Mouse (Mus musculus): ENCODE data around the gene Ptgds. TPM values are rescaled to one million over a fixed set of nuclear protein-coding genes. Genes with fewer than 3 reads are reported as not detected.

Ptgds gene
- polyA plus RNA-seq, 1 experiment from 2014 or later = 843 TPM

DNA sequence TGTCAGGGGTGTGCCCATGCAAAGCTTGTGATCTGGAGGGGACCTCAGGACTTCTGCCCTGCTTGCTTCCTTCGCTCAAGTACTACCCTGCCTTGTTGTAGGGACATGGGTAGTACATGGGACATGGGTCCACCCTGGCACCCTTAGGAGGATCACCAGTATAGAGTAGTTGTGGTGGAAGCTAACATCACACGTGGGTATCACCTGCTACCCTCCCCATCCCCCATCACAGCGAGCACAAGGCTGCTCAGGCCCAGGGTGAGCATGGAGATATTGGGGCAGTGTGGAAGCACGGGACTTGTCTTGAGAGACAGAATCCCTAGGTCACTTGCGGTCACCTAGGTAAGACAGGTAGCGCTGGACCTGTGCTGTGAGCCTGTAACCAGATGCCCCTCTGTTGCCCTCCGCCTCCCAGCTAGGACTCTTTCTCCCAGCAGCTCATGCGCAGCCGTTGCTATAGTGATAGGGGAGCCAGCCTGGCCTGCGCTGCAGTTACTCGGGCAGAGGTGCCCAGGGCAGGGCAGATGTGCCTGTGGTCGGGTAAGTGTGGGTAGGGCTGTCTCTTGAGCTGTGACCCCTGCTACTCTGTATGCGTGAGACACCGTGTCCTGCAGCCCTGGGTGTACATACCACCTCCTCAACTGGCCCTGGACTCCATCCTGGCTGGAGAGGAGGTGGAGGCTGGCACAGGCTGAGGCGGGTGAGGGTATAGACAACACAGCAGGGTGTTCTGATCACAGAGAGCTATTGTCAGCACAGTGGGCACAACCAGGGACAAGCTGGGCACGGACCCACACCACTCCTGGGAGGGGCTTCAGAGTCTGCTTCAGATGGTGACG lies 39.2 kb downstream of the Ptgds start:
- 53% methylated on average over 17 of the region's 17 CpGs for WGBS
- Histone ChIP-seq H3K4me2 (peak overlapping the region; percentile 76), H3K9me3 (no peaks in the 10 kb centered on the region), H3K9ac (peak overlapping the region; percentile 0; the same call in 1 of the 2 replicates), H3K4me1 (peaks cover 29% of the 10 kb centered on the region), H3K36me3 (replicated peaks) (peaks cover 6% of the 10 kb centered on the region; the same call in 1 of the 2 replicates), H3K27me3 (replicated peaks) (no peaks in the 10 kb centered on the region), H3K27ac (no peak overlapping the region), H3K4me3 (no peak overlapping the region; the same call in 1 of the 2 replicates)
- no peak for ATAC-seq (replicated peaks)

GRCm38 (mm10) chr2:25429435-25430180 lies 40.2 kb downstream of the Ptgds start:
- Histone ChIP-seq H3K4me1 (peaks cover 29% of the 10 kb centered on the region), H3K36me3 (replicated peaks) (no peaks in the 10 kb centered on the region; the same call in 1 of the 2 replicates), H3K9me3 (no peaks in the 10 kb centered on the region), H3K4me2 (peak overlapping the region; percentile 76), H3K4me3 (peak overlapping the region; percentile 81), H3K27ac (no peak overlapping the region; the same call in 1 of the 2 replicates), H3K27me3 (replicated peaks) (no peaks in the 10 kb centered on the region; the same call in 1 of the 2 replicates), H3K9ac (peak overlapping the region; percentile 94; the same call in 1 of the 2 replicates)
- no peak for ATAC-seq (replicated peaks)
- 64% methylated on average over 5 of the region's 5 CpGs for WGBS

DNA sequence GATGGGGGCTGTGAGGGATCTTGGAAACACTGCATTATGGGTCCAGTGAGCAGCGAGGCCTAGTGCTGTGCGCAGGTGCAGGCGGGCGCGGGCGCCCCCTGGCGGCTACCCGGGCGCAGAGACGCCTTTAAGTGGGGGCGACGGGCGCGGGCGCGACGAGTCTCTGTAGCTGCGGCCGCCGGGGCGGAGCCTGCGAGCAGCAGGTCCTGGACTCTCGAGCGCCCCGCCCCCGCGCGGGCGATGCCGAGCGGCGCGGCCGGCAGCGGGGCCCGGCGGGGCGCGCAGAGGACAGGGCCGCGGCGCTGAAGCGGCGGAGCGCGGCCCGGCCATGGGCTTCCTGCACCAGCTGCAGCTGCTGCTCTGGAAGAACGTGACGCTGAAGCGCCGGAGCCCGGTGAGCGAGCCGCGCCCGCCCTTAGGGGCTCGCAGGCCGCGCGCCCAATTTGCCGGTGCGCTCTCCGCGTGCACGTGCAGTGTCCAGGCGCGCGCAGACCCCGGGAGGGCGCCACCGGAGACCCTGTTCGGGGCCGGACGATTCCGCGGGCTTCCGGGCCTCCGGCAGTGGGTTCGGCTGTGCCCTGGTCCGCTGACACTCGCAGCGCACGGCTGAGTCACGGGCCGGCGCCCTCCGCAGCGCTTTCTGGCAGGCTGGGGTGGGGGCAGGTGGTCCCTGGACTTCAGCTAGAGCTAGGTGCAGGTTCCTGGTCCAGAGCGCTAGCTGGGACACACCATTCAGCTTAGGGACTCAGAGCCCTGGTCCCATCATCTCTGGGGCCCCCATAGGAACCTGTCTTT lies 41.2 kb downstream of the Ptgds start, which contains the start of gene Abca2:
Gene Abca2 (plus strand): TSS at position 262 of the 795 bp plus-strand sequence.
- Histone ChIP-seq H3K4me2 (peak within 1 kb of the TSS; percentile 76), H3K4me3 (peak within 1 kb of the TSS; percentile 81), H3K36me3 (replicated peaks) (no peaks in the 10 kb centered on the region), H3K9me3 (no peaks in the 10 kb centered on the region), H3K27me3 (replicated peaks) (no peaks in the 10 kb centered on the region; the same call in 1 of the 2 replicates), H3K4me1 (peaks cover 29% of the 10 kb centered on the region), H3K9ac (peak within 1 kb of the TSS; percentile 94), H3K27ac (peak within 1 kb of the TSS; percentile 94)
- under 1% methylated on average over 85 of the region's 89 CpGs for WGBS
- peak; percentile 88 for ATAC-seq (replicated peaks)

- WGBS = 90% methylated on average over 5 of the region's 5 CpGs
- H3K4me1 ChIP-seq = peaks cover 29% of the 10 kb centered on the region
- H3K9ac ChIP-seq = no peak overlapping the region
- H3K4me2 ChIP-seq = no peak overlapping the region
- no peaks in the 10 kb centered on the region for H3K9me3 ChIP-seq
- no peak overlapping the region for H3K27ac ChIP-seq
- no peak for ATAC-seq (replicated peaks)
- H3K27me3 ChIP-seq (replicated peaks) = no peaks in the 10 kb centered on the region; the same call in 1 of the 2 replicates
- H3K36me3 ChIP-seq (replicated peaks) = no peaks in the 10 kb centered on the region
- H3K4me3 ChIP-seq = no peak overlapping the region
Measured at GRCm38 (mm10) chr2:25427256-25427655, 42.6 kb downstream of the Ptgds start.

DNA sequence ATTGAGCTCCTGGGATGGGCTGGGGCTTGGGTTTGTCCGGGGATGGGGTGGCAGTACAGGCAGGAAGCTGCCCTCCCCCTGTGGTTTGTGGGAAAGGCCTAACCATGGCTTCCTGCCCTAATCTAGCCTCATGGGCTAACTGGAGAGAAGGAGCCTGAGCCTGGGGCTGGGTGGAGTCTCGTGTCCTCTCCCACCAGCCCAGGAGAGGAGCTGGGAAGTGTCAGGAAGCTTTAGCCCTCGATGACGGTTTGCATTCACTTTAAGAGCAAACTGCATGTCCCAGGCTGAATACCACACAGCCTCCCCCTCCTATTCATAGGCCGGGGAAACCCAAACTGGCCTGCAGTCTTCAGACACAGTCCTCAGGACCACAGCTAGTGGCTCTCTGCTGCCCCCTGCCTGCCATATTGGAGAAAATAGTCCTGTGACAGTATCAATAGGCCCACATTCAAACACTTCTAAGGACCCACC lies 43.1 kb downstream of the Ptgds start:
- Histone ChIP-seq H3K27me3 (replicated peaks) (no peaks in the 10 kb centered on the region; the same call in 1 of the 2 replicates), H3K4me2 (no peak overlapping the region), H3K4me1 (peaks cover 31% of the 10 kb centered on the region), H3K9me3 (no peaks in the 10 kb centered on the region), H3K27ac (no peak overlapping the region), H3K9ac (no peak overlapping the region), H3K4me3 (no peak overlapping the region), H3K36me3 (replicated peaks) (no peaks in the 10 kb centered on the region)
- 38% methylated on average over 5 of the region's 5 CpGs for WGBS
- ATAC-seq (replicated peaks) = no peak

DNA sequence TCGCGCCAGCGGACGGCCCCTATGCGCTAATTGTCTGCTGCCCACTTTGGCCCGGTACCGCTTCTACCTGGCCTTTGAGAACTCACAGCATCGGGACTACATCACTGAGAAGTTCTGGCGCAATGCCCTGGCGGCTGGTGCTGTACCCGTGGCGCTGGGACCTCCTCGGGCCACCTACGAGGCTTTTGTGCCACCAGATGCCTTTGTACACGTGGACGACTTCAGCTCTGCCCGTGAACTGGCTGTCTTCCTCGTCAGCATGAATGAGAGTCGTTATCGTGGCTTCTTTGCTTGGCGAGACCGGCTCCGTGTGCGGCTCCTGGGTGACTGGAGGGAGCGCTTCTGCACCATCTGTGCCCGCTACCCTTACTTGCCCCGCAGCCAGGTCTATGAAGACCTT lies 44.4 kb downstream of the Ptgds start:
- 46% methylated on average over 27 of the region's 27 CpGs for WGBS
- Histone ChIP-seq H3K4me1 (peaks cover 19% of the 10 kb centered on the region), H3K9me3 (no peaks in the 10 kb centered on the region), H3K9ac (no peak overlapping the region), H3K4me3 (no peak overlapping the region), H3K27me3 (replicated peaks) (no peaks in the 10 kb centered on the region; the same call in 1 of the 2 replicates), H3K27ac (no peak overlapping the region), H3K4me2 (no peak overlapping the region), H3K36me3 (replicated peaks) (no peaks in the 10 kb centered on the region)
- no peak for ATAC-seq (replicated peaks)

DNA sequence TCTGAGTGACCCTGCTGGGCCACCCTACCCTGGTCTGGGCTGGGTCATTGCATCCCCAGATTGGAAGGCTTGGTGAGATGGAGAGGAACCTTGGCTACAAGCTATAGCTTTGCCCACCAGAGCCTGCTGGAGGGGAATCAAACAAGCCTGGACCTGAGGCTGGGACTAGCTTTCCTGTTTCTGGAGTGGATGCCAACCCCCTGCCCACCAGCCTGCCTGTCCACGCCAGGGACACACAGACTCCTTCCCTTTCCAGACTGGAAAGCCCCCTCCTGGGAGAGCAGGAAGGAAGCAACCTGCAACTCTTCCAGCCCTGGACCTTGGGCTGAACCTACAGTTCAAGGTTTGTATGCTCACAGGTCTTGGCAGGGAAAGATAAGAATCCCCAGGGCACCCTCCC lies 46.2 kb downstream of the Ptgds start:
- Histone ChIP-seq H3K4me3 (no peak overlapping the region), H3K9me3 (no peaks in the 10 kb centered on the region), H3K4me1 (peaks cover 7% of the 10 kb centered on the region; the same call in 1 of the 2 replicates), H3K27me3 (replicated peaks) (no peaks in the 10 kb centered on the region; the same call in 1 of the 2 replicates), H3K27ac (no peak overlapping the region), H3K9ac (no peak overlapping the region), H3K4me2 (no peak overlapping the region), H3K36me3 (replicated peaks) (no peaks in the 10 kb centered on the region)
- 59% methylated on average over 1 of the region's 1 CpGs for WGBS
- ATAC-seq (replicated peaks) = no peak

DNA sequence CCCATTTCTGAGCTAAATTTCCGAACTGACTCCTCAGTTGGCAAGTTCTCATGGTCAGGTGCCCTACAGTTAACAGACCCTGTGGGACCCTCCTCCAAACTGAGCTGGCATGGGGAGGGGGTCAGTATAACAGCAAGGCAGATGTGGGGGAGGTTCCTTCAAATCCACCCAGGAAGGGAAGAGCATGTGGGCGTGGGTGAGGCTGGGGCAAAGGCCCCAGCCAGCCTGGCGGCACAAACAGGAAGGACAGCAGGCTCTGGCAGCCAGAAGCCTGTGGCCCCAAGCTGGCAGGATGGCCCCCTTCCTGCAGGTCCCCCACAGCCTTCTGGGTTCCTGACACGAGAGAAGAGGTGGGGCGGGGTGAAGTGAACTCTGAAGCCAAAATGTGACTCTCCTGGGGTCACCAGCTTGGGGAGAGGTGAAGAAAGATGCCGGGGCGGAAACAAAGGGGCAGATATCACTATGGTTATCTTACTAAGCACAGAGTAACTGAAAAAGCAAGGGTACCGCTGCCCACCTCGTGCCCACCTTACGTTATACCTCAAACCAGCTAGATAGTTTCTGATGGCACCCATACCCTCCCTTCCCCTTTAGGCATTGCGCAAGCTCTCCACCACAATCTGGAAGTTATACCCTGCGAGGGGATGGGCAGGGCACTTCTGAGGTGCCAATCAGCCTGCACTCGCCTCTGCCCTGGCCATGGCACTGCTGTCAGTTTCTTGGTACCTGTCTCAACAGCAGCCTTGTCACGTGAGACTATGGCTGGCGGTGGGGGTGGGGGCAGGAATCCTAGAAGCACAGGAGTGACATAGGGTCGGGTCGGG lies 47.0 kb downstream of the Ptgds start, which contains the start of gene Fut7:
Gene Fut7 (plus strand): TSS at position 681 of the 824 bp plus-strand sequence.
- Histone ChIP-seq H3K4me2 (no peak within 1 kb of the TSS), H3K36me3 (replicated peaks) (no peaks in the 10 kb centered on the region), H3K9ac (no peak within 1 kb of the TSS), H3K9me3 (no peaks in the 10 kb centered on the region), H3K27me3 (replicated peaks) (no peaks in the 10 kb centered on the region; the same call in 1 of the 2 replicates), H3K4me1 (peaks cover 2% of the 10 kb centered on the region; the same call in 1 of the 2 replicates), H3K4me3 (no peak within 1 kb of the TSS), H3K27ac (no peak within 1 kb of the TSS)
- WGBS = 70% methylated on average over 17 of the region's 17 CpGs
- no peak for ATAC-seq (replicated peaks)

DNA sequence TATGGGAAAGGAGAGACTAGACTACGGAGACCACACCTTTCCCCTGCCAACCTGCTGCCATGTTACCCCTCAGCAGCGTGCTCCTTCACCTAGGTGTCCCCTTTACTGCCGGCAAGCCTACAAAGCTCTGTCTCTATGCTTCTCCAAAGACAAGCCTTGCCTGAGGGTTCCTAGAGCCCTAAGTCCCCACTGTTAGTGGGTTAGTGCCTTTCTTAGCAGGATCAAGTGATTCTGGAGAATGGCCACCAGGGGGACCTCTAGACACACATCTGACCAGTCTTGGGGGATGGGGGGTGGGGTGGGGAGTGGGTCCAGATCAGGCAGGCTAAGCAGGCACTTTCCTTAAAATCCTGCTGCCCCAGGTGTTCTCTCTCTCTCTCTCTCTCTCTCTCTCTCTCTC lies 48.0 kb downstream of the Ptgds start:
- no peak overlapping the region for H3K4me2 ChIP-seq
- no peak overlapping the region for H3K9ac ChIP-seq
- H3K27ac ChIP-seq = no peak overlapping the region
- no peaks in the 10 kb centered on the region for H3K36me3 ChIP-seq (replicated peaks)
- WGBS = 17% methylated on average over 3 of the region's 3 CpGs
- ATAC-seq (replicated peaks) = 0 out of 2 replicates have a peak, but pooled peaks have one; percentile 38
- H3K9me3 ChIP-seq = no peaks in the 10 kb centered on the region
- no peaks in the 10 kb centered on the region; the same call in 1 of the 2 replicates for H3K27me3 ChIP-seq (replicated peaks)
- H3K4me3 ChIP-seq = no peak overlapping the region
- peaks cover 2% of the 10 kb centered on the region; the same call in 1 of the 2 replicates for H3K4me1 ChIP-seq

DNA sequence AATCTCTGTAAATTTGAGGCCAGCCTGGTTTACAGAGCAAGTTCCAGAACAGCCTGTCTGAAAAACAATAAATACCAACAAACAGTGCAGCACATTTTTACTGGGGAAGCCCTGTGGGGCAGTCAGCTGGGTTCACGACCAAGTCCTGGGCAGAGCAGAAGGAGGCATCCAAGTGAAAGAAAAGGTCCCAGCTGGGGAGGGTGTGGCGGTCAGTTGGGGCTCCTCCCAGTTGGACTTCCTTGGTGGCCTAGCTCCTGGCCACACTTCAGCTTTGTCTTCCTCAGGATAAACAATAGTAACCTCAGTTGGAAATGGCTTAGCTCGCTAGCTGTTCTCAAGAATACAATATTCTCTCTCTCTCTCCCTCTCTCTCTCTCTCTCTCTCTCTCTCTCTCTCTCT lies 52.4 kb downstream of the Ptgds start:
- no peak overlapping the region for H3K27ac ChIP-seq
- no peak overlapping the region for H3K9ac ChIP-seq
- ATAC-seq (replicated peaks) = no peak
- H3K27me3 ChIP-seq (replicated peaks) = no peaks in the 10 kb centered on the region
- 15% methylated on average over 3 of the region's 3 CpGs for WGBS
- peaks cover 2% of the 10 kb centered on the region; the same call in 1 of the 2 replicates for H3K4me1 ChIP-seq
- no peaks in the 10 kb centered on the region for H3K36me3 ChIP-seq (replicated peaks)
- H3K4me2 ChIP-seq = no peak overlapping the region
- no peak overlapping the region for H3K4me3 ChIP-seq
- no peaks in the 10 kb centered on the region for H3K9me3 ChIP-seq
